Mouse (Mus musculus): Measurements from ENCODE around the gene Zfp799.
"Not testable (repeated sequence)": the region's sequence is repeated elsewhere in the genome, so short reads cannot be mapped to it uniquely, and the experiment has no call there.

Zfp799 gene

DNA sequence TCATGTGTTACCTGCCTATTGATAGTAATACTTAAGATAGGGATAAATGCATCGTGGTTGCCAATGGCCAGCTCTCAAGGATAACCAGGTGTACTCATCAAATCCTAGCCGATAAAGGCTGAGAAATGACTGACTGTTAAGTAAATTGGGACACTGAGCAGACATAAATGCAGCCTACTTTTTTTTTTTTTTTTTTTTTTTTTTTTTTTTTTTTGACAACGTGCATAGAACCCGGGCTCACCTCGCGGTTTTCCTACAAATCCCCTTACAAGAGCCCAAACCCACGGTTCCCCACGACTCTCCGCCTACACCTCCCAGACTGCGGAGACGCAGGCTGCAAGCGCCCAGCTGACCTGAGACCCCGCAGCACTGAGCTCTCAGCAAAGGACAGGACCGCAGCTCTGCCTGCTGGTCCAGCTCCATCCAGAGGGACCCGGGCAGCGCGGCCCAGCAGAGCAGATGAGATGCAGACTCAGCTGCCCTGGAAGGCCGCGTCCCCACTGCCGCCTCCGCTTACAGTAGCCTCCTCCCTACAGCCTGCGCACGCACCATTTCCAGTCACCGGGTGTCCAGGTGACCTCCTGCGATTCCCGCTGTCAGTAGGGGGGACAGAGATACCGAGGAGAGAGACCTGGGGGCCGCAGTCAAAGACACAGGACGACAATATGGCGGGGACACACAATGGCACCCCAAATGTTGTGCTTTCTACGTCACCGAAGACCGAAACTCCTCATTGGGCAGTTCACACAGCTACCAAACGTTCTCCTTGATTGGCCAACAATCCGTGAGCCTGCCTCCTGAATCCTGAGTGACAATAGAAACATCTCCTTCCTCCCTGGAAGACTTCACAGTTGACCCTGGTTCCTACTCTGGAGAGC is at the start of gene Zfp799:
TSS of gene Zfp799 (minus strand) at position 722 of the 878 bp plus-strand sequence.
- DNase-seq (ENCODE audit: low spot score): peak; percentile 96

DNA sequence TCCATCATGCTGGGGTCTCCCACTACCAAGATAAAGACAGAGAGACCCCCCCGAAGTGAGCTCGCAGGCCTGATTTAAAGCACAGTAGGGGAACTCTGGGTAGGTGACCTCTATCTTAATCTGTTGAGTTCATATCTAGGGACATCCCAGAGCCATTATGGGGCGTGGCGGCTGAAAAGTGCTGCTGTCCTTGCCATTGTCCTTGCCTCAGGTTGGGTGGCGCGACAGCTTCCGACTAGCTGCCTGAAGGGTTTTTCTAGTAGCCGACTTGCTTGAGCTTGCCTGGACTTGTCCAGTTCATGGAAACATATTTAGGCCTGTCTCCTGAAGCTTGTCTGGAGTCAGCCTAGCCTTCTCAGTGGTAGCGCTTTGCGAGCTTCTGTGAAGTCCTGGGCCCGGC is 48.7 kb upstream of the Zfp799 start:
- DNase-seq (ENCODE audit: low spot score): no peak

DNA sequence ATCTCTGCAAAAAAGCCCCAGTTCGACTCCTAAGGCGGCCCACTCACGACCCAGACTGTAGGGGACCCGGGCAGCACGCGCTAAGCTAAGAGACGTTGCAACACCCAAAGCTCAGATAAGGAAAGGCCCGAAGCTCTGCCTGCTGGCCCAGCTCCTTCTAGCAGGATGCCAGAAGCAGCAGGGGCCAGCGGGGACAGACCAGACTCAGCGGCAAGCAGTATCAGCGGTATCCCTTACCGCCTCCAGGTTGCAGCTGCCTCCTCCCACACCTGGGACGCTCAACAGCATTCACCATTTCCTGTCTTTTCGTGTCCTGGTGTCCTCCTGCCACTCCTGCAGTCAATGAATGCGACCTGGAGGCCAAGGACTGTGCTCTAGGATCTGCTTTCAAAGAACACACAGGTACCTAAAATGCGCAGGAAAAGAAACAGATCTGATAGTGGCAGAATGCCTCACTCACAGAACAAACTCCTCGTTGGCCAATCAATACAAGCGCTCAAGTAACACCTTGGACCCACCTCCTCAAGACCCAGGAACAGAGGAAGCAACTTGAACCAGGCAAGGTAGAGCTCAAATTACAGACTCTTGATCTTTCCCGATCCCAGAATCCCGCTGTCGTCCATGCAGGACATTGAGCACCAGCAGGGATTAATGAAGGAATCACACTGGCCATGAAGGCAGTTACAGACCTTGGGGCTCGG is 47.6 kb upstream of the Zfp799 start:
- DNase-seq (ENCODE audit: low spot score): peak; percentile 27

DNA sequence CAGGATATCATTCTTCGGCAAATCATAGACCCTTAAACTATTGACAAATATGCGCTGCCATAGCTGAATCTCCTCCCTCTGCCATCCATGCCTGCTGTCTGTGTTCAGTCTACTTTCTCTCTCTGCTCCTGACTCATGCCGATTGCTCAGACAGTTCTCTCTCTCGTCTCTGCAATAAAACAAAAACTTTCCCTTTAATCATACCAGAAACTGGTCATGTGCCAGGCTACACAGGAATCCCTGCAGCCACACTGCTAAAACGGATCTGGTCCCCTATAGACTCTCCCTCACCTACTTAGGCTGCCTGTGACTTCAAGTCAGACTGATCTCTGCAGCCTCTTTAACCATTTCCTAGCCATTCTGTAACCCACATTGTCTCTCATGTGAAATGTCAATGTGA is 42.6 kb upstream of the Zfp799 start:
- no peak for DNase-seq (ENCODE audit: low spot score)

DNA sequence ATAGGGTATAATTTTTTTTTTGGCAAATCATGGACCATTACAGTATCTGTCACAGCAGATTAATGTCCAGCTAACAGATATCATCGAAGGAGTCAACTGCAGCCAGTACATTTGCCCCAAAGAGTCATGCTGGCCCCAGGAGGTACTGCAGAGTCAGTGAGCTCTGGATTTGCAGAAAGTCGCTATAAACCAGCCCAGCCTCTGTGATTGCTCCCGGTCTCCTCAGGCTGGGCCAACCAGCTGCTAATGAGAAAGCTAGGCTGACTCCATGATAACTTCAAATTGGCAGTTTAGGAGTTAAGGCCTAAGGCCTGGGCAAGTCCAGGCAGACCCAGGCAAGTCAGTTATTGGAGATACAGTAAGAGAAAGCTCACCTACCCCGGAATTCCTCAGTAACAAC is 42.0 kb upstream of the Zfp799 start:
- no peak for DNase-seq (ENCODE audit: low spot score)

DNA sequence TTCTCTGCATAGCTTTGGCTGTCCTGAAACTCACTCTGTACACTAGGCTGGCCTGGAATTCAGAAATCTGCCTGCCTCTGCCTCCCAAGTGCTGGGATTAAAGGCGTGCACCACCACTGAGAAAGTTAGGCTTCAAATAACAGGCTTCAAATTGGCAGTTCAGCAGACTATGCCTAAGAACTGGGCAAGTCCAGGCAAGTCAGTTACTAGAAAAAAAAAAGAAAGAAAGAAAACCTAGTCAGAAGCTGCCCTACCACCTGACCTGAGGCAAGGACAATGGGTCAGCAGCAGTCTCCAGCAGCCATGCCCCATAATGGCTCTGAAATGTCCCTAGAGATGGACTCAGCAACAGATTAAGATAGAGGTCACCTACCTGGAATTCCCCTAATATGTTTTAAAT is 41.4 kb upstream of the Zfp799 start:
- no peak for DNase-seq (ENCODE audit: low spot score)

DNA sequence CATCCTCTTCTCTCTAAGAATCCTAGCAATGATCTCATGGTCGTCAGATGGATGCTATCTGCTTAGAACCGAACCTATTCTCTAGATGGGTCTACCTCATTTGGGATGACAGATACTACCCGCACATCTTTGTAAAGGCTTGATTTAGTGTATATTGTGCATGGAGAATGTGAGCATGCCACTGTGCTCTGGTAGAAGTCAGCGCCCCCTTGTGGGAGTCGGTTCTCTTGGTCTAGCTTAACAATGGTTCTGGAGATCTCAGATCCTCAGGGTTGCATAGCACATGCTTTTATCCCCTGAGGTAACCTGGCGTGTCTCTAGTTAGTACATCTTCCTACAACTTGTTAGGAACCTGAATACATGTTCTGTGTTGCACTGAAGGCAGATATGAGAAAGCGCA is 37.2 kb upstream of the Zfp799 start:
- not testable (repeated sequence) for DNase-seq (ENCODE audit: low spot score)

DNA sequence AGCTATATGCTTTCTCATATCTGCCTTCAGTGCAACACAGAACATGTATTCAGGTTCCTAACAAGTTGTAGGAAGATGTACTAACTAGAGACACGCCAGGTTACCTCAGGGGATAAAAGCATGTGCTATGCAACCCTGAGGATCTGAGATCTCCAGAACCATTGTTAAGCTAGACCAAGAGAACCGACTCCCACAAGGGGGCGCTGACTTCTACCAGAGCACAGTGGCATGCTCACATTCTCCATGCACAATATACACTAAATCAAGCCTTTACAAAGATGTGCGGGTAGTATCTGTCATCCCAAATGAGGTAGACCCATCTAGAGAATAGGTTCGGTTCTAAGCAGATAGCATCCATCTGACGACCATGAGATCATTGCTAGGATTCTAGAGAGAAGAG is 26.7 kb upstream of the Zfp799 start:
- not testable (repeated sequence) for DNase-seq (ENCODE audit: low spot score)

DNA sequence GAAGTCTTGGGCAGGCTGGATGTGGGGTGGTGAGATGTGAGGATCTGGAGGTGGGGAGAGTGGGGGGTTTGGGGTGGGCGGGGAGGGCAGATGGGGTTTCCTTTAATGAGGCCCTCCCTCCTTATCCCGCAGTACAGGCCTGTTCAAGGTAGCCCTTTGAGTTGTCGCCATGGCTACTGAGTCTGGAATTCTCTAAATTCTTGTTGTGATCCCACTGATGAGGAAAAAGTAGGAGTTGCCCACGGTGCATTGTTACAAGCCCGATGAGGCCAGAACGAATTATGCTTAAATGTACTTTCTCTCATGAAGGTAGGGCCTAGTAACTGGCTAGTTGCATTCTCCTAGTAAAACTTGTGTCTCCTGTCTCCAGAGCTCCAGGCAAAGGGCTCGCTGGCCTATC is 21.5 kb upstream of the Zfp799 start:
- peak; percentile 37 for DNase-seq (ENCODE audit: low spot score)

DNA sequence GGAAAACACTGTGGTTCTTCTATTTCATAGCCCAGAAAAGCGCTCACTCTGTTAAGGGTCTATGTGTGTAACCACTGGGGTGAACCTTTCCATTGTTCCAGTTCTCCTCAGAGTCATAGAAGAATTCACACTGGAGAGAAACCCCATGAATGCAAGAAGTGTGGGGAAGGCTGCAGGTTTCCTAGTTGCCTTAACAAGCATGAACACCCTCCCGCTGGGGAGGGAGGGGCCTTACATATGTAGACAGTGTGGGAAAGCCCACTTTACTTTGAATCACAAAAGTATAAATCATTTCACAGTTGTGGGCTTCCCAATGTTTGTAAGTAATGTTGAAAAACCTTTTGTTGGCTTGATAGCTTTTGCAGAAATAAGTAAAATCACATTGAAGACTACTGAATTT is 11.3 kb upstream of the Zfp799 start:
- peak; percentile 17 for DNase-seq (ENCODE audit: low spot score)

DNA sequence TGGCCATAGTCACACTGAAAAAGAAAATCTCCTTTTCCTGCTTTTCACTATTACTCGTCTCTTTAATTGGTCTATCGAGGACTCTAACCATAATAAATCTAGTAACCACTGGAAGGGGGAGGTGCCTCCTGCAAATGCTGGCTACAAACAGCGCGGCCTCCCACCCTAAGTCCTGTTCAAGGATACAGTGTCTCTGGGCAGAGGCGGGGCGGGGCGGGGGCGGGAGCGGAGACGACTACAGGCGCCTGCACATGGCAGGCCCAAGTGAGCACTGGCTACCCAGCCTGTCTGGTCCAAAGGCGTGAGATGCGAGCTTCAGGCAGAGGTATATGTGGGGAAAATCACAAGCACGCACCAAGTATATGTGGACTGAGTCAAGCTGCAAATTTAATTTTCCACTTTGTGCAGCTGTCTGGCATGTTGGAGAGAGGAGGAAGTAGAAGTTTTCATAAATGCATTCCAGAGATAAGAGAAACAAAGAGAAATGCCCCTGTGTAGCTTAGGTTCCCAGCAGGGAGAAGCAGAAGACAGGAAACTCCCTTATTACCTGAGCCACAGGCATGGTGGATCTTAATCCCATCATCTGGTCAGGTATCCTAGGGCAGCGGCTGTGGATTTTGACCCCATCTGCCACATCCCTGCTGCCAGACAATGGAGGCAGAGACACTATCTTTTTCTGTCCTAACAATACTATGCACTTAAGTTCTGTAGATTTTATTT is 9.2 kb upstream of the Zfp799 start:
- DNase-seq (ENCODE audit: low spot score): no peak

DNA sequence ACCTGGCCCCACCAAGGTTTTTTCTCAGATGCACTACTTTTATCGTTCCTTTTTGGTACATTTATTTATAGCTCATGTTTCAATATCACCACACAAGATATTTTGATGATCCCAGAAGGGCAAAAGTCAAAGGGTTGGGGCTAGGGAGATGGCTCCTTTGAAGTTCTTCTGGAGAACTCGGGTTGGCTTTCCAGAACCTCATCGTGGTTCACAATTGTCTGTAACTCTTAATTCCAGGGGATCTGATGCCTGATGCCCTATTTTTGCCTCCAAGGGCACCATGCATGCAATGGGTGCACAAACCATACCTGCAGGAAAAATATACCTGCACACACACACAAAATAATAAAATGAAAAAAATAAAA is 339 bp upstream of the Zfp799 start:
- DNase-seq (ENCODE audit: low spot score): no peak

DNA sequence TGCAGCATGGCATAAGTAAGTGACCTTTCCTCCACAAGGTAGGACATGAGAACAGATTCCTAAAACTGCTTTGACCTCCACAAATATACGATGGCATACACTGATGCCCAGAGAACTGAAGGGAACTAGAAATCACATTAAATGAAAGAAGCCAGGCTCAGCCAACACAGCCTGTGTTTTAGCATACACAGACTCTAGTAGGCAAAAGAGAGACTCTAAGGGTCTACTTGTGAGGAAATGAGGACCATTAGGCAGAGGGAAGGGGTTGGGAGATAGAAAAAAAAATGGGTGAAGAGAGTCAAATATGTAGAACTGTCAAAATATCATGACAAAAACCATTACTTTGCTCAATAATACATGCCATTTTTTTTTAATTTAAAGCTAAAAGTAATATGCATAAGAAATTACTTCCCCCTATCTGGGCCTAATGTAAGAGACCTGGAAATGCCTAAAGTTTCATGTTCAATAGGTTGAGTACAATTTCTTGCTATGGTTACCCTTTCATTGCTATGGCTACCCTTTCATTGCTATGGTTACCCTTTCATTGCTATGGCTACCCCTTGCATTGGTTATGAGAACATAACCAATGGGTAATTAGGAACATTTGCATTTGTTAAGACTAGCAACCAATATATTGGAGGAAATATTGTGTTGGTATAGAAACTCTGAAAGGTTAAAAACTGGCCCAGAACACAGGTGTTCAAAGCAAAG is 13.8 kb downstream of the Zfp799 start:
- peak; percentile 35 for DNase-seq (ENCODE audit: low spot score)

DNA sequence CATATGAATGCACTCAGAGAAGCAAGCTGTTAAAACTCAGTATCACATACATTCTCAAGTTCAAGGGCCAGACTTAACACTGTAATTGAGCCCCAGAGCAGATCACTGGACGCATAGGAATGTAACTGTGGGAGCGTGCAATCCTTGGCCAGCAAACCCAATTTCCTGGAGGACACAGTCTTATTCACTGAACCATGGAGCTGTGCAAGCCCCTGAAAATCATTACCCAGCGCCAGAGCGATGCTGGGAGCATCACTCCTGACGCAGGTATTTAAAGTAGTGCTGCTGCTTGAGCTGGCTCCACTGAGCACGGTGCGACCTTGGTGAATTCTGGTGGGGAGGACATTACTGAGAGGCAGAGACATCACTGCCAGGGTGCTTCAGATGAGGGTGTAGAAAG is 15.9 kb downstream of the Zfp799 start:
- DNase-seq (ENCODE audit: low spot score): no peak

DNA sequence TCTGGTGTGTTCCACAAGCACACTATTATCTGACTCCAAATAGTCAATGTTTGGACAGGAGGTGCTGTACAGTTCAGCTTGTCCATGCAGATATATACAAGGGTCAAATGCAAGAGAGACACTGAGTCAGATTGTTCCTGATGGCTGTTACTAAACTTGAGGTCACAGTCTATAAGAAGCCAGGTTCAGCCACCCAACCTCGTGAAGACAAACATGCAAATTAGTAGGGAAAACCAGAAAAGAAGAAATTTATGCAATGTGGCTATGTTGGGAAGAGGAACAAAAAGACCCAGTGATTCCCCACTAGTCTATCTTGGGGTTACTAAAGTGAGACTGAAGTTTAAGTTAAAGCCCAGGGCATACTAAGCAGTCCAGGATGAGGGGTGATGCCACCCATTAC is 19.4 kb downstream of the Zfp799 start:
- no peak for DNase-seq (ENCODE audit: low spot score)

DNA sequence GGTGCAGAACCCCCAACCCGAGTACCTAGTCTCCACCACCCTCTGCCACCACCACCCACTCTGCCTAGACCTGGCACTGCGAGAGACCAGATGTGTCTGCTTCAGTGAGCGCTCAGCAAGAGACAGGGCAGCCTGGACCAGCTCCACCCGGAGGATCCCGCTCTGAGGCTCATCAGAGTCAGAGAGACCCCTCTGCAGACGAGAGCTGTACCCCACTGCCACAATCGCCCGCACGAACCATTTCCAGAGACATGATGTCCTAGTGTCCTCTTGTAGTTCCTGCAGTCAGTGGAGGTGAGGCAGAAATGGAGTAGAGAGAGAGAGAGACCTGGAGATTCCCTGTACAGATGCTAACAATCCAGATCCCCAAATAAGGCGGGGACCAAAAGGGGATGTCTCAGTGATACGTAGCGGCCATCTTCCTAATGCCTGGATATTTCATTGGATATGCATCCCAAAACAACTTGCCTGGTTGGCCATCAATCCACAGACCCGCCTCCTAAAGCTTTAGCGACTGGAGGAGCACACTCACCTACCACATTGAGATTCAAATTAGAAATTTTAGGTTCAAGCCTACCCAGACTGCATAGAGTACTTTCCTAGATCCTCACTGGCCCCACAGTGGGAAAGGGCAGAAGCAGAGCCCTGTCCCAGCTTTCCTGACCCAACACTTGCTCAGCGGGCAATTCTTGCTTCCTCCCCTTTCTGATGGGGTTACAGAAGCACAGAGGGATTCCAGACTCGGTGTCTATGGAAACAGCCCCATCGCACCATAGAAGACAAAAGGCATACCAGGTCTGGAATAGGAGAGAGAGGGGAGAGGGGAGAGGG is 20.3 kb downstream of the Zfp799 start, which contains the start of gene Zfp811:
TSS of gene Zfp811 (minus strand) at position 388 of the 831 bp plus-strand sequence.
- DNase-seq (ENCODE audit: low spot score): peak; percentile 91

DNA sequence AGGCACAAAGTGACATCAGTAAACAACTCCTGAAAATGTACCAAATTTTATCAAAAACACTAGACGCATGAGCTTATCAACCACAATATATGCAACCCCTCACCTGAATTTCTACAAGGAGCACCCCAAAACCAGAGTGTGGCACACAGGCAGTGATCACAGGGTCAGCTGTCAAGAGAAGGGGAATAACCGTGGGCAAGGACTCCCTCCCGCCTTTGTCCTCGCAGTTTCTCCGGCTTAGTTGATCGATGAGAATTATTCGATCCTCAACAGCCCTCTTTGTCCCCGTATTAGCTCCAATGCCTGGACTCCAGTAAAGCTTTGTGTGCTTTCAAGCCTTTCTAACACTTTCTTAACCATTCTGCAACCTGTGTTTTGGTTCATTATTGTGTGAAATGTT is 21.1 kb downstream of the Zfp799 start:
- DNase-seq (ENCODE audit: low spot score): peak; percentile 54

DNA sequence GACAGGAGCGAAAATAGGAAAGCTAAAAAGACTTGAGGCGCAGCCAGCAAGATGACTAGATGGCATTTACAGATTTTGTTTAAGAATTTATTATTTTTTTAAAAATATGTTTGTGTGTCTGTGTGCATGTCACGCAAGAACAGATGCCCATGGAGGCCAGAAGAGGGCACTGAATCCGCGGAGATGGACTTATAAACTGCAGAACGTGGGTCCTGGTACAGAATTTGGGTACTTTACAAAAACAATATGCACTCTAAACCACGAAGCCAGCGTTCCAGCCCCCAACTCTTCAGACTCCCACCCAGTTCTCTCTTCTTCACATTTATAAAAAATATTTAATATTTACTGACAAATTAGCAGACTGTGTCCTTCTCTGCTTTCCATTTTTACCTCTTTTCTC is 40.8 kb downstream of the Zfp799 start:
- DNase-seq (ENCODE audit: low spot score): no peak

DNA sequence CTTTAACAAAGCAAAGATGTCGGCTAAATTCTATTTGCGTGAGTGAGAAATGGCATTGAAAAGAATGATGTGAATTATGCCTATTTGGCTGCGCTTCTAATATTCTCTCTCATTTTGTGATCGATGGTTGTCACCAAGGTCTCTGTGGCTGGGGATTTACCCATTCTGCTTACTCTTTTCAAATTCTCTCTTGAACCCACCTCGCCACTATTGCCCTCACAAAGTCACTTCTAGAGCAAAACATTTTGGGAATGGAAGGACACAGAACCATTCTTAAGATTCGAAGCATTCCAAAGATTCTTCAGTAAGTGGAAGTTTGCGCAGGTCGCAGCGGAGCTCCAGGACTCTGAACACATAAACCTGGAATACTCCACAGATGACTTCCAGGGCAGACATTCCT is 41.5 kb downstream of the Zfp799 start:
- peak; percentile 18 for DNase-seq (ENCODE audit: low spot score)

DNA sequence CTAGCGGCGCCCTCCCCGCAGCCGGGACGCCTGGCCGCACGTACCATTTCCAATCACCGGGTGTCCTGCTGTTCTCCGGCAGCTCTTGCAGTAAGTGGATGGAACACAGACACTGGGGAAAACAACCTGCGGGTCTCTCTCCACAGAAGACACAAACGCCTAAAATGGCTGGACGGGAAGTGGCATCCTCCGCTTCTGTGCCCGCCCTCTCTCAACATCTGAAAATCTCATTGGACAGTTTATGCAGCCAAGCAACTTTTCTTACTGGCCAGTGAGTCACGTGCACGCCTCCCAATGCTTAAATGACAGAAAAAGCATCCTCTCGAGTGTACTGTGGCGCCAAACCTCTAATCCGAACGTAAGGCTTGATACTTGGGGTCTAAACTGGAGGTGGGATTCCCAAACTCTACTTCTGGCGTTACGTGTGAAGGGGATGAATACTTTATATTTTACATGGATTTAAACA is 41.9 kb downstream of the Zfp799 start, which contains the start of gene Zfp871:
TSS of gene Zfp871 (minus strand) at position 194 of the 466 bp plus-strand sequence.
- peak; percentile 96 for DNase-seq (ENCODE audit: low spot score)
